12 mouse cellular contexts compared by ENCODE assay signal in the genomic region with DNA sequence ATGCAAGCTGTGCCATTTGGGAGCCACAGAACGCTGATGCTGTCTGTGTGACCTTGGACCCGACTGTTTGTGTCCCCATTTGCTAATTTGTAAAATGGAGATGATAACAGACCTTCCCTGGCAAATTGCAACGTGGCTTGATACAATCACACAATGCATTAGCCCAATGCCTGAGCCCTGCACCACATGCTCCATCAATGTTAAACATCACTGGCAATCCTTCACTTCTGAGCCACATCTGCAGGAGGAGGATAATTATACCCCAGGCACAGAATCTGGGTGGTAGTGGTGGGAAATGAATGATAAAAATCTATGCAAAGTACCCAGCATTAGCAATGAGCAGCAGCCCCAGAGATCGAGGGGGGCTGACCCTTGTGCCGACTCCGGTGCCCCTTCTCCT.
DNase-seq lines count a peak whose midpoint lies in the region; ATAC-seq lines count a peak whose summit lies in the region.
"Had no signal": no experiment of that assay in that cellular context is flagged by ENCODE, and none has a peak within 500 bp of the region (broad histone marks: within the 10 kb centered on the region; RNA-seq: fewer than 3 reads in every experiment).

No protein-coding gene starts in this region.

- ATAC-seq in limb, embryonic 12.5 days (ENCODE audit: insufficient number of reproducible peaks, insufficient read depth, low FRiP score, low TSS enrichment, low read depth): no peak
- ATAC-seq in embryonic facial prominence, embryonic 12.5 days (ENCODE audit: insufficient number of reproducible peaks, insufficient read depth, low FRiP score, low TSS enrichment): no peak
- ATAC-seq in hindbrain, embryonic 14.5 days (ENCODE audit: low FRiP score): no peak
- peak; percentile 86 for ATAC-seq in neural tube, embryonic 13.5 days (ENCODE audit: low read depth)
- ATAC-seq: activated CD4-positive, CD25-positive, alpha-beta regulatory T cell, adult 4 months had no signal

- no peak for DNase-seq in limb, embryonic 10.5 days (ENCODE audit: low spot score)
- DNase-seq in hindbrain, embryonic 14.5 days (ENCODE audit: low spot score): no peak
- no peak for DNase-seq in gastrocnemius, postnatal 10 days
- no peak for DNase-seq in urinary bladder, adult 2 months (ENCODE audit: low spot score)
- DNase-seq: cerebellum, adult 18-20 months; right cerebral cortex, postnatal 25 days; thymus, postnatal 14 days had no signal

- WGBS in limb, embryonic 12.5 days: 62% methylated on average over 6 of the region's 6 CpGs
- 66% methylated on average over 6 of the region's 6 CpGs for WGBS in limb, embryonic 10.5 days
- 51% methylated on average over 6 of the region's 6 CpGs for WGBS in embryonic facial prominence, embryonic 12.5 days
- WGBS in hindbrain, embryonic 14.5 days: 28% methylated on average over 6 of the region's 6 CpGs
- 36% methylated on average over 6 of the region's 6 CpGs for WGBS in neural tube, embryonic 13.5 days

- no peak overlapping the region for H3K27ac ChIP-seq in limb, embryonic 12.5 days
- H3K27ac ChIP-seq in limb, embryonic 10.5 days: no peak overlapping the region
- H3K27ac ChIP-seq in embryonic facial prominence, embryonic 12.5 days: no peak overlapping the region
- H3K27ac ChIP-seq in hindbrain, embryonic 14.5 days: peak overlapping the region; percentile 57
- peak overlapping the region; percentile 81 for H3K27ac ChIP-seq in neural tube, embryonic 13.5 days (replicated peaks)
- H3K27ac ChIP-seq: macrophage had no signal

- H3K4me1 ChIP-seq in limb, embryonic 12.5 days (replicated peaks): no peaks in the 10 kb centered on the region
- H3K4me1 ChIP-seq in limb, embryonic 10.5 days: peaks cover 7% of the 10 kb centered on the region
- H3K4me1 ChIP-seq in embryonic facial prominence, embryonic 12.5 days: 0 out of 2 replicates have a peak, but pooled peaks cover 9% of the 10 kb centered on the region
- H3K4me1 ChIP-seq in hindbrain, embryonic 14.5 days (replicated peaks; ENCODE audit: control insufficient read depth, insufficient read depth, low read length): peaks cover 10% of the 10 kb centered on the region
- H3K4me1 ChIP-seq in neural tube, embryonic 13.5 days (replicated peaks): peaks cover 21% of the 10 kb centered on the region

- no peak overlapping the region for H3K9ac ChIP-seq in limb, embryonic 12.5 days (replicated peaks)
- no peak overlapping the region for H3K9ac ChIP-seq in embryonic facial prominence, embryonic 12.5 days
- 0 out of 2 replicates have a peak overlapping the region, but pooled peaks have one; percentile 33 for H3K9ac ChIP-seq in hindbrain, embryonic 14.5 days
- H3K9ac ChIP-seq in neural tube, embryonic 13.5 days: no peak overlapping the region

- no peaks in the 10 kb centered on the region for H3K27me3 ChIP-seq in limb, embryonic 12.5 days
- H3K27me3 ChIP-seq in limb, embryonic 10.5 days (ENCODE audit: low read depth, poor library complexity, severe bottlenecking): no peaks in the 10 kb centered on the region
- no peaks in the 10 kb centered on the region for H3K27me3 ChIP-seq in embryonic facial prominence, embryonic 12.5 days
- H3K27me3 ChIP-seq in hindbrain, embryonic 14.5 days (ENCODE audit: control insufficient read depth, insufficient read depth, low read length): no peaks in the 10 kb centered on the region
- no peaks in the 10 kb centered on the region for H3K27me3 ChIP-seq in neural tube, embryonic 13.5 days

- 0 out of 2 replicates have a peak overlapping the region, but pooled peaks have one; percentile 39 for H3K4me2 ChIP-seq in limb, embryonic 12.5 days
- H3K4me2 ChIP-seq in embryonic facial prominence, embryonic 12.5 days (replicated peaks): peak overlapping the region; percentile 34; the same call in 1 of the 2 replicates
- peak overlapping the region; percentile 46 for H3K4me2 ChIP-seq in hindbrain, embryonic 14.5 days (replicated peaks)
- peak overlapping the region; percentile 50 for H3K4me2 ChIP-seq in neural tube, embryonic 13.5 days

- H3K36me3 ChIP-seq in limb, embryonic 12.5 days: no peaks in the 10 kb centered on the region
- H3K36me3 ChIP-seq in limb, embryonic 10.5 days: no peaks in the 10 kb centered on the region
- no peaks in the 10 kb centered on the region for H3K36me3 ChIP-seq in embryonic facial prominence, embryonic 12.5 days
- no peaks in the 10 kb centered on the region for H3K36me3 ChIP-seq in hindbrain, embryonic 14.5 days (replicated peaks; ENCODE audit: control insufficient read depth, insufficient read depth)
- H3K36me3 ChIP-seq in neural tube, embryonic 13.5 days: no peaks in the 10 kb centered on the region

- no peak overlapping the region for H3K4me3 ChIP-seq in limb, embryonic 12.5 days (replicated peaks)
- H3K4me3 ChIP-seq in limb, embryonic 10.5 days: no peak overlapping the region
- no peak overlapping the region for H3K4me3 ChIP-seq in embryonic facial prominence, embryonic 12.5 days
- H3K4me3 ChIP-seq in hindbrain, embryonic 14.5 days (replicated peaks; ENCODE audit: low read length): no peak overlapping the region
- H3K4me3 ChIP-seq in neural tube, embryonic 13.5 days: 0 out of 2 replicates have a peak overlapping the region, but pooled peaks have one; percentile 20

- H3K9me3 ChIP-seq in limb, embryonic 12.5 days: no peaks in the 10 kb centered on the region
- H3K9me3 ChIP-seq in limb, embryonic 10.5 days (replicated peaks): no peaks in the 10 kb centered on the region
- H3K9me3 ChIP-seq in embryonic facial prominence, embryonic 12.5 days: no peaks in the 10 kb centered on the region
- H3K9me3 ChIP-seq in hindbrain, embryonic 14.5 days (ENCODE audit: control insufficient read depth, low read length): no peaks in the 10 kb centered on the region
- H3K9me3 ChIP-seq in neural tube, embryonic 13.5 days: no peaks in the 10 kb centered on the region

Comparison
In these comparisons a context has a peak if more than half of its experiments do, and no peak if none do; other contexts are left out.
1. H3K27ac ChIP-seq: peak in hindbrain, embryonic 14.5 days (single experiment) and neural tube, embryonic 13.5 days (single experiment); none in limb, embryonic 12.5 days (single experiment), limb, embryonic 10.5 days (single experiment) and embryonic facial prominence, embryonic 12.5 days (single experiment).
2. Peak in every context shown above with its lines, with median percentiles within 50 percentile points of each other: H3K4me2 ChIP-seq.